Mouse (Mus musculus) intestine, embryonic 15.5 days (tissue): ENCODE data around the gene Kpna7. TPM values are rescaled to one million over a fixed set of nuclear protein-coding genes. Genes with fewer than 3 reads are reported as not detected.
"Not testable (repeated sequence)": the region's sequence is repeated elsewhere in the genome, so short reads cannot be mapped to it uniquely, and the experiment has no call there.

Experiments used
- ATAC-seq: fragments of 200-750 bp; cut with Nextera tagmentation; 2 replicates; pipeline ENCODE4 v1.8.0; 2017; ENCODE audit warnings: moderate TSS enrichment, moderate library complexity
- H3K27ac ChIP-seq: fragments of 300-500 bp; sonication (generic); 2 replicates; pipeline ENCODE4 v1.5.1; 2015; ENCODE audit warnings: mild to moderate bottlenecking, inconsistent platforms
- H3K27me3 ChIP-seq: fragments of 300-500 bp; sonication (generic); replicated peaks from 2 replicates; pipeline ENCODE4 v1.6.1; 2015; ENCODE audit warnings: inconsistent platforms
- H3K36me3 ChIP-seq: fragments of 300-500 bp; sonication (generic); 2 replicates; pipeline ENCODE4 v1.6.1; 2015; ENCODE audit warnings: inconsistent platforms
- H3K4me1 ChIP-seq: fragments of 300-500 bp; sonication (generic); replicated peaks from 2 replicates; pipeline ENCODE4 v1.6.1; 2015; ENCODE audit warnings: inconsistent platforms
- H3K4me2 ChIP-seq: fragments of 300-500 bp; sonication (generic); replicated peaks from 2 replicates; pipeline ENCODE4 v1.6.1; 2015; ENCODE audit warnings: mild to moderate bottlenecking, inconsistent platforms
- H3K4me3 ChIP-seq: fragments of 300-500 bp; sonication (generic); replicated peaks from 2 replicates; pipeline ENCODE4 v1.5.1; 2015; ENCODE audit warnings: inconsistent platforms
- H3K9ac ChIP-seq: fragments of 300-500 bp; sonication (generic); 2 replicates; pipeline ENCODE4 v1.6.1; 2015; ENCODE audit warnings: inconsistent platforms
- H3K9me3 ChIP-seq: fragments of 300-500 bp; sonication (generic); 2 replicates; pipeline ENCODE4 v1.6.1; 2016; ENCODE audit warnings: inconsistent platforms
- WGBS: fragments of 180-500 bp; shearing (Covaris S2); methylation state at CpG from one replicate; pipeline ENCODE4 v1.1.7; 2015; 5-methylcytosine and 5-hydroxymethylcytosine counted together
- polyA plus RNA-seq: library from polyadenylated mRNA; unstranded; fragments of >200 nt; fragmentation: Nextera tagmentation; extraction: Ambion mirVana; gene quantifications from 2 replicates; pipeline ENCODE4 v1.2.1, GENCODE M21; 2015

Gene Kpna7
- polyA plus RNA-seq = 0.21 and 0.38 TPM in 2 replicates

DNA sequence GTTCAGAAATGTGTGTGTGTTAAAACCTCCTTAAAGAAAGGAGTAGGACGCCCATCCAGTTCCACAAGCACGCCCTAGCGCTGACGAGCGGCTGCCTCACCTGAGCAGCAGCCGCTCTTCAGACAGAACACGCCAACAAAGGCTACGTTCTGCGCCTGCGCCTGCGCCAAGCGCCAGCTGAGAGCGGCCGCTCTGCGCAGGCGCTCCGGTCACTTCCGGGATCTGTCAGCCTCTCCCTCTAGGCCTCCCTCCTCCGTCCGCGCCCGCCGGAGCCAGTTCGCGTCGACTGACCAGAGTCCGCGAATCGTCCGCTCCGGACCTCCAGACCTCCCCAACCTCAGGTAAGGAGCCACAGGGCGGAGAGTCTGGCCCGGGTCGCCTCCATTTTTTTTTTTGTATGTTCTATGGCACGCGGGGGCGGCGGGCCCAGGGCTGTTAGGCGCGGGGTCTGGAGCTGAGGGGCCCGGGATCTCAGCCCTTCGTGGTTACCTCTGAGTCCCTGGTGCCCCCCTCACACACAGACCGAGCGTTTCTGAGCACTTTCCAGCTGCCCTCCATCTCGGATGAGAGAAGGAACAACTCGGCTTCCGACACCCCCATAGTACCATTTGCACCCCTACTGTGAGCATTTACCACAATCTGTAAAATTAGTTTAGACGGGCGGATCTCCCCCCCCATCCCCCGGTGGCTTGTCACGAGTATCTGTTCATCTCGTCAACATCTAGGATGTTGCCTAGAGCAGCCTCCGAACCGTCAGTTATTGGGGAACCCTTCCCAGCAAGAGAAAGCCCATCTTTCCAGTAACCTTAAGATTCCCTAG is at the start of gene Kpna7, which contains the start of gene Arpc1a:
TSS of gene Kpna7 (minus strand) at position 399 of the 820 bp plus-strand sequence.
TSS of gene Arpc1a (plus strand) at position 199 of the 820 bp plus-strand sequence.
- Histone ChIP-seq H3K9me3 (no peaks in the 10 kb centered on the region), H3K4me3 (peak within 1 kb of the TSS; percentile 92), H3K9ac (peak within 1 kb of the TSS; percentile 89), H3K36me3 (no peaks in the 10 kb centered on the region), H3K4me2 (peak within 1 kb of the TSS; percentile 63), H3K27me3 (no peaks in the 10 kb centered on the region), H3K27ac (peak within 1 kb of the TSS; percentile 77), H3K4me1 (0 out of 2 replicates have a peak, but pooled peaks cover 4% of the 10 kb centered on the region)
- WGBS = 1% methylated on average over 54 of the region's 54 CpGs
- ATAC-seq = peak; percentile 99

DNA sequence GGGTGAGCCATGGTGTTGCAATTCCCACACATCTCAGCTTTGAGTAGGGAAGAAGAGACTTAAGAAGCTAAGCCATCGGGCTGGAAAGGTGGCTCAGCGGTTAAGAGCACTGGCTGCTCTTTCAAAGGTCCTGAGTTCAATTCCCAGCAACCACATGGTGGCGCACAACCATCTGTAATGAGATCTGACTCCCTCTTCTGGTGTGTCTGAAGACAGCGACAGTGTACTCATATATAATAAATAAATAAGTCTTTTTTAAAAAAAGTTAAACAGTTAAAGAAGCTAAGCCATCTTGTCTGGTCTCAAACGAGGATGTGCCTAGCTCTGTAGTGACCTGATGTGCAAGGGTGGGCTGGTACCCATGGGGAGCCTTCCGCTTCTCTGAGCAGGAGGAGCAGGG is 49.4 kb upstream of the Kpna7 start:
- 85% methylated on average over 6 of the region's 6 CpGs for WGBS
- H3K27me3 ChIP-seq, H3K4me3 ChIP-seq, H3K27ac ChIP-seq, H3K4me1 ChIP-seq, H3K9ac ChIP-seq, H3K9me3 ChIP-seq, ATAC-seq, H3K4me2 ChIP-seq: not testable (repeated sequence)
- peaks cover 69% of the 10 kb centered on the region for H3K36me3 ChIP-seq

GRCm38 (mm10) chr5:145130995-145131394 is 47.2 kb upstream of the Kpna7 start:
- no peak overlapping the region for H3K27ac ChIP-seq
- H3K27me3 ChIP-seq = no peaks in the 10 kb centered on the region
- ATAC-seq = no peak
- no peaks in the 10 kb centered on the region for H3K9me3 ChIP-seq
- H3K36me3 ChIP-seq = peaks cover 78% of the 10 kb centered on the region
- no peaks in the 10 kb centered on the region for H3K4me1 ChIP-seq
- H3K9ac ChIP-seq = no peak overlapping the region
- H3K4me3 ChIP-seq = no peak overlapping the region
- H3K4me2 ChIP-seq = no peak overlapping the region
- WGBS = 87% methylated on average over 3 of the region's 3 CpGs

DNA sequence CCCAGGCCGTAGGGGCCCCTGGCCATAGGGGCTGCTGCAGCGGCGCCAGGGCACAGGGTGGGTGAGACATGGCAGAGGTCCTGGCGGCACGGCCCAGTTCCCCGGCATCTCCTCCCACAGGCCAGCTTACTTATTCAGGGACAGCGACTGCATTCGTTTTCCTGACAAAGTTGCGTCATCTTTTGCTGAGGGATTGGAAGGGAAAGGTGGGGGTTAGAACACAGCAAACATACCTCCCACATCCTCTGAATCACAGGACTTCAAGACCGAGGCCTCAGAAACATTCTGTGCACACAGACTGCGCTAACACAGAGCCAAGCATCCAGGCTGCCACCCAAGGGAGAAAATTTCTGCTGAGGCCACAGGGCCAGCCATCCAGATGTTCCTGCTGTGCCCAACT is 46.4 kb upstream of the Kpna7 start:
- no peaks in the 10 kb centered on the region for H3K4me1 ChIP-seq
- no peak overlapping the region for H3K9ac ChIP-seq
- H3K27me3 ChIP-seq = no peaks in the 10 kb centered on the region
- ATAC-seq = no peak
- WGBS = 83% methylated on average over 11 of the region's 11 CpGs
- H3K4me3 ChIP-seq = no peak overlapping the region
- no peaks in the 10 kb centered on the region for H3K9me3 ChIP-seq
- H3K4me2 ChIP-seq = no peak overlapping the region
- H3K27ac ChIP-seq = no peak overlapping the region
- peaks cover 84% of the 10 kb centered on the region for H3K36me3 ChIP-seq

GRCm38 (mm10) chr5:145129773-145130172 is 45.9 kb upstream of the Kpna7 start:
- peaks cover 83% of the 10 kb centered on the region for H3K36me3 ChIP-seq
- H3K27ac ChIP-seq, H3K4me3 ChIP-seq, ATAC-seq, H3K4me2 ChIP-seq, H3K27me3 ChIP-seq, H3K9ac ChIP-seq, H3K4me1 ChIP-seq, H3K9me3 ChIP-seq: not testable (repeated sequence)
- WGBS = 87% methylated on average over 6 of the region's 6 CpGs

DNA sequence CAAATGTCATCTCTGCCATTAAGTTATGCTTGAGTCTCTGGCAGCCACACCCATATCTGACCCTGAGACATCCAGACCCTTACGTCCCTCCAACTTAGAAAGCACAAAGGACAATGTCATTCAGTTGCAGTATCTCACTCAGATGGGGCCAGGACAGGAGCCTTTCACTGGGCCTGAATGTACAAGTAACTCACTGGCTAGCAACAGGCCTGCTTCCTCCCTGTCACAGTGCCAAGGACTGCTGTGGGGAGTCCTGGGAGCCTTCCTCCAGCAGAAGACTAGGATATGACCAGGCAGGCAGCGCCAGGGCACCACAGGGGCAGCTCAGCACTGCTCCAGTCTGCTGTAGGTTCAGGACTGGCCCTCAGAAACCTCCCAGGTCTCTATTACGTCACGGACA is 45.3 kb upstream of the Kpna7 start:
- Histone ChIP-seq H3K36me3 (peaks cover 82% of the 10 kb centered on the region), H3K4me3 (no peak overlapping the region), H3K27ac (no peak overlapping the region), H3K4me1 (no peaks in the 10 kb centered on the region), H3K9ac (no peak overlapping the region), H3K9me3 (no peaks in the 10 kb centered on the region), H3K4me2 (no peak overlapping the region), H3K27me3 (no peaks in the 10 kb centered on the region)
- WGBS = 90% methylated on average over 4 of the region's 4 CpGs
- ATAC-seq = no peak

DNA sequence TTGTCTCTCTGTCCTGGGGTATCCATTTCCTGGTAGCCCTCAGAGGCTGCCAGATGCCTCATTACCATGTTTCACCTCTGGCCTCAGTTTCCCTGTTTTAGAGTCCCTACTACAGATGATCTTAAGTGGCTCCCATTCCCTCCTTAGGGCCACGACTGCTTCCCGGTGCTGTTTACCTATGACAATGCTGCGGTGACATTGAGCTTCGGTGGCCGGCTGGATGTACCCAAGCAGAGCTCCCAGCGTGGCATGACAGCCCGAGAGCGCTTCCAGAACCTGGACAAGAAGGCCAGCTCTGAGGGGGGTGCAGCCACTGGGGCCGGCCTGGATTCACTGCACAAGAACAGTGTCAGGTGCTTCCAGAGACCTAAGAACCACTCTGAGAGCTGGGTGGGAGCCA is 42.8 kb upstream of the Kpna7 start:
- WGBS = 92% methylated on average over 9 of the region's 9 CpGs
- no peak overlapping the region for H3K4me2 ChIP-seq
- no peak overlapping the region for H3K4me3 ChIP-seq
- no peaks in the 10 kb centered on the region for H3K4me1 ChIP-seq
- no peak overlapping the region for H3K9ac ChIP-seq
- H3K36me3 ChIP-seq = peaks cover 66% of the 10 kb centered on the region
- no peak overlapping the region for H3K27ac ChIP-seq
- no peaks in the 10 kb centered on the region for H3K27me3 ChIP-seq
- no peaks in the 10 kb centered on the region for H3K9me3 ChIP-seq
- no peak for ATAC-seq

GRCm38 (mm10) chr5:145123396-145123795 is 39.6 kb upstream of the Kpna7 start:
- Histone ChIP-seq H3K4me3 (no peak overlapping the region), H3K4me2 (no peak overlapping the region), H3K36me3 (peaks cover 42% of the 10 kb centered on the region), H3K27me3 (no peaks in the 10 kb centered on the region), H3K9me3 (no peaks in the 10 kb centered on the region), H3K27ac (no peak overlapping the region), H3K9ac (no peak overlapping the region), H3K4me1 (no peaks in the 10 kb centered on the region; the same call in 1 of the 2 replicates)
- no peak for ATAC-seq
- 92% methylated on average over 19 of the region's 19 CpGs for WGBS

GRCm38 (mm10) chr5:145120921-145121320 is 37.1 kb upstream of the Kpna7 start:
- Histone ChIP-seq H3K4me1 (peaks cover 15% of the 10 kb centered on the region), H3K36me3 (peaks cover 24% of the 10 kb centered on the region), H3K9ac (no peak overlapping the region), H3K4me2 (no peak overlapping the region), H3K27me3 (no peaks in the 10 kb centered on the region), H3K9me3 (no peaks in the 10 kb centered on the region), H3K4me3 (no peak overlapping the region), H3K27ac (no peak overlapping the region)
- 62% methylated on average over 7 of the region's 7 CpGs for WGBS
- no peak for ATAC-seq

- H3K27me3 ChIP-seq = no peaks in the 10 kb centered on the region
- peaks cover 15% of the 10 kb centered on the region for H3K4me1 ChIP-seq
- H3K27ac ChIP-seq = no peak overlapping the region
- peaks cover 11% of the 10 kb centered on the region for H3K36me3 ChIP-seq
- H3K4me2 ChIP-seq = no peak overlapping the region
- 92% methylated on average over 2 of the region's 2 CpGs for WGBS
- no peak overlapping the region for H3K4me3 ChIP-seq
- H3K9ac ChIP-seq = no peak overlapping the region
- H3K9me3 ChIP-seq = no peaks in the 10 kb centered on the region
- ATAC-seq = no peak
Observed at GRCm38 (mm10) chr5:145119385-145119784, 35.6 kb upstream of the Kpna7 start.

DNA sequence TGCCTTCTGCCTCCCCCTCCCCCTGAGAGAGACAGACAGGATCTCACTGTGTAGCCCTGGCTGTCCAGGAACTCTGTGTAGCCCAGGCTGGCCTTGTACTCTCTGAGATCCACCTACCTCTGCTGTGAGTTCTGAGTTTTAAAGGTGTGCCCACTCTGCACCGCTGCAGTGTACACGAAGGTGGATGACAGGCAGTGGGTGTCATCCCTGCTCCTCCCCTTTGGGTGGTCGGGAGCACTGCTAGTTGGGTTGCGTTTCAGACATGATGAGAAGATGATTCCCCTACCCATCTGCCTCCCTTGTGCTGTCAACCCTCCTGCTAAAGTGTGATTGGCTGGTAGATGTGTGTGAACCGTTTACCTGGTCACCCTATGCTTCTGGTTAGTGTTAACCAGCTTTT is 34.6 kb upstream of the Kpna7 start:
- Histone ChIP-seq H3K27me3 (no peaks in the 10 kb centered on the region), H3K9me3 (no peaks in the 10 kb centered on the region), H3K4me1 (peaks cover 20% of the 10 kb centered on the region), H3K4me3 (no peak overlapping the region), H3K27ac (no peak overlapping the region), H3K36me3 (peaks cover 7% of the 10 kb centered on the region; the same call in 1 of the 2 replicates), H3K4me2 (no peak overlapping the region), H3K9ac (no peak overlapping the region)
- 87% methylated on average over 5 of the region's 5 CpGs for WGBS
- ATAC-seq = no peak

DNA sequence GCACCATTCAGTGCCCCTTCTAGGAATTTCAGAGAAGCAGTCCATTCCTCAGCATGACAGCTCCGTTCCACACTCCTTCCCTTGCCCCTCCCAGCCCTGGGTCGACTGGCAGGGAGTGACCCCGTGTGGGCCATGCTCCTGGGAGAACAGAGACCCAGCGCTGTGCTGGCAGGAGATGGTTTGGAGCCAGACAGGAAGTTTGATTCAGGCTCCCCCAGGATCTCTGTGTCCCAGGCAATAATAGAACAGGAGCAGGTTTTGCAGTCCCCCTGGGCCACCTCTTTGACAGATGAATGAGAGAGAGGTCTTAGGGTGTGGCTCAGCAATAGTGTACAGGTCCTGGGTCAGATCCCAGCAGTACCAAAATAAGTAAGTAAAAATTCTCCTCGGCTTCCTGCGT is 34.2 kb upstream of the Kpna7 start:
- H3K27me3 ChIP-seq = no peaks in the 10 kb centered on the region
- H3K9ac ChIP-seq = no peak overlapping the region
- H3K4me1 ChIP-seq = peaks cover 23% of the 10 kb centered on the region
- no peak overlapping the region for H3K4me3 ChIP-seq
- ATAC-seq = no peak
- peaks cover 4% of the 10 kb centered on the region; the same call in 1 of the 2 replicates for H3K36me3 ChIP-seq
- no peaks in the 10 kb centered on the region for H3K9me3 ChIP-seq
- no peak overlapping the region for H3K4me2 ChIP-seq
- no peak overlapping the region for H3K27ac ChIP-seq
- 59% methylated on average over 6 of the region's 6 CpGs for WGBS

DNA sequence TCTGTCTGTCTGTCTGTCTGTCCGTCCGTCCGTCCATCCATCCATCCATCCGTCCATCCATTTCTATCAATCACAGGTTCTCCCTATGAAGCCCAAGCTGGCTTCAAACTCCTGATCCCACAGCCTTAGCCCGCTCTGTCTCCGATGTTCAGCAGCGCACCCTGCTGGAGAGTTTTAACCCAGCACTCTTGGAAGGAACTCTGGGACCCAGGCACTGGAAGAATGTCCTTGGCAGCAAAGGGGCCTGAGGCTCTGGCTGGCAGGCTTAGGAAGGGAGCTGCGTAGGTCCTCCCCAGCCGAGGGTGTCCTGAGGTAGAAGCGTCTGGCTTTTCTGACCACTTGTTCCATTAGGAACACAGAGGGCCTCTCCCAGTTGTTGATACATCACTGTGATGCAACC is 33.1 kb upstream of the Kpna7 start:
- H3K4me3 ChIP-seq = peak overlapping the region; percentile 82
- H3K27ac ChIP-seq = peak overlapping the region; percentile 87
- peaks cover 23% of the 10 kb centered on the region for H3K4me1 ChIP-seq
- H3K4me2 ChIP-seq = peak overlapping the region; percentile 81
- no peaks in the 10 kb centered on the region for H3K36me3 ChIP-seq
- peak overlapping the region; percentile 28; the same call in 1 of the 2 replicates for H3K9ac ChIP-seq
- peak; percentile 19; the same call in 1 of the 2 replicates for ATAC-seq
- 49% methylated on average over 10 of the region's 10 CpGs for WGBS
- no peaks in the 10 kb centered on the region for H3K27me3 ChIP-seq
- H3K9me3 ChIP-seq = no peaks in the 10 kb centered on the region
